ENCODE assay signal across 26 mouse cellular contexts in genomic region chr2:16152623-16153022, GRCm38 (mm10).
"Had no signal": no experiment of that assay in that cellular context is flagged by ENCODE, and none has a peak within 500 bp of the region (broad histone marks: within the 10 kb centered on the region; RNA-seq: fewer than 3 reads in every experiment).

No protein-coding gene starts in this region.

- ATAC-seq: hindbrain, embryonic 16.5 days; inflammation-experienced regulatory T-cells, adult 6 months; intestine, embryonic 15.5 days had no signal

- H3K4me3 ChIP-seq: heart, adult 2 months; heart, embryonic 13.5 days; heart, embryonic 15.5 days; hindbrain, embryonic 10.5 days; hindbrain, embryonic 12.5 days; intestine, embryonic 15.5 days; layer of hippocampus, adult 2 months; left cerebral cortex, adult 2 months; limb, embryonic 13.5 days; liver, embryonic 13.5 days had no signal

- H3K9me3 ChIP-seq: heart, embryonic 13.5 days; heart, embryonic 15.5 days; hindbrain, embryonic 10.5 days; hindbrain, embryonic 12.5 days; intestine, embryonic 15.5 days; limb, embryonic 13.5 days; liver, embryonic 13.5 days had no signal

- H3K4me1 ChIP-seq: hindbrain, embryonic 10.5 days; hindbrain, embryonic 12.5 days; intestine, embryonic 15.5 days; limb, embryonic 13.5 days; liver, embryonic 13.5 days had no signal

- DNase-seq: gastrocnemius, postnatal 14 days; gastrocnemius, postnatal 36 days; heart, adult 11 months; heart, adult 2 months; heart, postnatal 14 days; heart, postnatal 4 days; kidney, adult 18-20 months; kidney, adult 8-10 months; kidney, postnatal 10 days; kidney, postnatal 25 days; kidney, postnatal 4 days; liver; liver, embryonic 13.5 days had no signal

- H3K4me2 ChIP-seq: heart, embryonic 11.5 days; heart, embryonic 13.5 days; heart, embryonic 15.5 days; hindbrain, embryonic 12.5 days; hindbrain, embryonic 14.5 days; intestine, embryonic 15.5 days; limb, embryonic 13.5 days; liver, embryonic 11.5 days; liver, embryonic 13.5 days had no signal

- H3K36me3 ChIP-seq: heart, embryonic 13.5 days; heart, embryonic 15.5 days; hindbrain, embryonic 10.5 days; hindbrain, embryonic 12.5 days; intestine, embryonic 15.5 days; limb, embryonic 13.5 days; liver, embryonic 13.5 days had no signal

- H3K27ac ChIP-seq: heart, adult 2 months; heart, embryonic 13.5 days; heart, embryonic 15.5 days; hindbrain, embryonic 10.5 days; hindbrain, embryonic 12.5 days; hindbrain, embryonic 14.5 days; intestine, embryonic 15.5 days; layer of hippocampus, adult 2 months; left cerebral cortex, adult 2 months; limb, embryonic 13.5 days; liver, embryonic 13.5 days had no signal

- H3K27me3 ChIP-seq: heart, embryonic 13.5 days; heart, embryonic 15.5 days; hindbrain, embryonic 12.5 days; intestine, embryonic 15.5 days; limb, embryonic 13.5 days; liver, embryonic 13.5 days had no signal

- H3K9ac ChIP-seq: heart, embryonic 13.5 days; heart, embryonic 15.5 days; hindbrain, embryonic 12.5 days; hindbrain, embryonic 14.5 days; intestine, embryonic 15.5 days; limb, embryonic 13.5 days; liver, embryonic 13.5 days had no signal
